Mouse (Mus musculus) spleen, adult 2 months (tissue): ENCODE measurements around the gene Slf2. TPM values are rescaled to one million over a fixed set of nuclear protein-coding genes. Genes with fewer than 3 reads are reported as not detected.

Experiments
- DNase-seq, 2 experiments: peaks; one replicate each; pipeline versions ENCODE4 v3.0.0 to v3.0.0-alpha.2; 2012 to 2021; ENCODE audit warnings: low spot score in 2 of 2, low read depth in 1 of 2
- H3K27ac ChIP-seq: fragments of 200-500 bp; 2 replicates; pipeline ENCODE4 v1.5.1; 2012; ENCODE audit warnings: low read length, inconsistent platforms; ENCODE audit not compliant: insufficient read depth
- H3K27me3 ChIP-seq: fragments of 200-500 bp; 2 replicates; pipeline ENCODE4 v1.6.1; 2012; ENCODE audit warnings: mild to moderate bottlenecking, moderate library complexity, low read length, inconsistent platforms; ENCODE audit not compliant: control insufficient read depth, insufficient read depth
- H3K36me3 ChIP-seq: fragments of 200-500 bp; 2 replicates; pipeline ENCODE4 v1.6.1; 2012; ENCODE audit warnings: mild to moderate bottlenecking, low read length, inconsistent platforms; ENCODE audit not compliant: control insufficient read depth, insufficient read depth
- H3K4me1 ChIP-seq: fragments of 200-500 bp; 2 replicates; pipeline ENCODE4 v1.6.1; 2011; ENCODE audit warnings: inconsistent platforms; ENCODE audit not compliant: control insufficient read depth, insufficient read depth, insufficient read length
- H3K4me3 ChIP-seq: fragments of 200-500 bp; 2 replicates; pipeline ENCODE4 v1.5.1; 2011; ENCODE audit warnings: mild to moderate bottlenecking, inconsistent platforms; ENCODE audit not compliant: insufficient read depth, insufficient read length; ENCODE audit errors: extremely low read depth
- CTCF ChIP-seq: fragments of 200-500 bp; IDR thresholded peaks from 2 replicates; pipeline ENCODE4 v1.5.1; 2011; ENCODE audit warnings: mild to moderate bottlenecking, inconsistent platforms; ENCODE audit not compliant: insufficient read depth, insufficient read length, insufficient replicate concordance; ENCODE audit errors: extremely low read depth
- POLR2A ChIP-seq: fragments of 200-500 bp; IDR thresholded peaks from 2 replicates; pipeline ENCODE4 v1.6.1; 2011; ENCODE audit warnings: low read depth, low read length, inconsistent platforms
- WGBS: fragments of 180-500 bp; shearing (Covaris S2); methylation state at CpG from one replicate; pipeline ENCODE4 v1.1.7; 2018; 5-methylcytosine and 5-hydroxymethylcytosine counted together
- polyA plus RNA-seq: library from polyadenylated mRNA; depleted of rRNA; stranded (reverse); fragments of >200 nt; gene quantifications from 2 replicates; pipeline ENCODE4 v1.2.3, GENCODE M21; 2012

Slf2 gene
- polyA plus RNA-seq, 1 experiment: 26.8 TPM

DNA sequence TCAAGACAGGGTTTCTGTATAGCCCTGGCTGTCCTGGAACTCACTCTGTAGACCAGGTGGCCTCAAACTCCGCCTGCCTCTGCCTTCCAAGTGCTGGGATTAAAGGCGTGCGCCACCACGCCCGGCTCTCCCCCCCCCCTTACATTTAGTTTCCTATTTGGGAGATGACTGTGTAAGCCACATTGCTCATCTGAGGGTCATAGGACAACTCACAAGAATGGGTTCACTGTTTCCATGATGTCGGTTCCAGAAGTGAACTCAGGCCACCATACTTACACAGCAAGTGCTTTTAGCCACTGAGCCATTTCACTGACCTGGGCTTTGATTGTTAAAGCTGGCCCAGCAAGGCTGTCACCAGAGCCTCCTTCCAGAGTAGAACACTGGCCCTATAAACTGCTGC lies 46.2 kb downstream of the Slf2 start:
- Histone ChIP-seq H3K4me1 (no peaks in the 10 kb centered on the region), H3K27ac (no peak overlapping the region), H3K36me3 (peaks cover 49% of the 10 kb centered on the region), H3K4me3 (no peak overlapping the region), H3K27me3 (no peaks in the 10 kb centered on the region)
- DNase-seq: no peak
- TF ChIP-seq POLR2A (no peak), CTCF (no peak)
- 91% methylated on average over 6 of the region's 6 CpGs for WGBS

DNA sequence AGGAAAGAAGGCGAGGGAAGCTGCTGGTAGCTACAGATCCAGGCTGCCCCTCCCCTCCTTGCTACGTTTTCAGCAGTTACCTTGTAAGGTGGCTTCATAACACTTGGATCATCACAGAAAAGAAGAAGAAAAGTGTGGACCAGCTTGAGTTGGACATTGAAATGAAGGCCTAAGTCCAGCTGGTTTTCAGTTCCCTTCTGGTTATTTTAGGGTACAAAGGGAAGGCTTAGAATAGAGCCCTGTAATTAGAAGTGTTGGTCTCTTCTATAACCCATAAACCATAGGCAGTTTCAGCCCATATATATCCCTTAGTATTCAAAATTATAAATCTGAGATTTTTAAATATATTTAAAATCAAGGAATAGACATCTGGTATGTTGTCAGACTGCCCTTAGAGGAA lies 49.8 kb downstream of the Slf2 start:
- H3K36me3 ChIP-seq: peaks cover 25% of the 10 kb centered on the region

DNA sequence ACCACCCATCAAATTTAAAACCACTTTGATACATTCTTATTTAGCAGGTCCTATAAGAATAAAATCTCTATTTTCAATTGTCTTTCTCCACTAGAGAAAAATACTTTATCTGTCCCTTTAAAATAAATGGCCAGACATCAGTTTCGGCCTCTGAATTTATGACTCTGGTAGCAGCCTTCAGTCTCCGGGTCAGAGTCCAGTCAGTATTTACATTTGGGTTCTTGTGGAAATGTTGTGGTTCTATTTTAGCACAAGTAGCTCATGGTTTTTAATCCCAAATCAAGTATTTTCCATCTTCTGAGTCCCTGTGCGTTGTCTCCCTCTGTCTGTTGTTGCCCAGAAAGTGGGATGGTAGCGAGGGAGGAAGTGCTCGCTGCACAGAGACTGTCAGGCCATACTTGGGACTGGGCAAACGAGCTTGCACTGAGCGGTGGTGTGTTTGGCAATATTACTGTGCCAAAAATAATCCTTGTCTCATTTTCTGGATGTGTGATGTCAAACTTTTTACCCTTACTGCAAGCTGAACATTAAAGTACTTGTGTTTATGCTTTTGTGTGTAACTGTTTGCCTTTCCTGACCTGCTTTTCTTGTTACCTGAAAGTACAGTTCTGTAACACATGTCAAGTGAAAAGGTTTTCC lies 51.6 kb downstream of the Slf2 start:
- no peak overlapping the region for H3K4me3 ChIP-seq
- H3K27me3 ChIP-seq: no peaks in the 10 kb centered on the region
- peaks cover 17% of the 10 kb centered on the region for H3K36me3 ChIP-seq
- no peaks in the 10 kb centered on the region for H3K4me1 ChIP-seq
- no peak overlapping the region for H3K27ac ChIP-seq
- TF ChIP-seq POLR2A (no peak), CTCF (no peak)
- no peak for DNase-seq
- 85% methylated on average over 7 of the region's 7 CpGs for WGBS

More for the DNA sequence above, 49.8 kb downstream of the Slf2 start:
- H3K4me1 ChIP-seq: no peaks in the 10 kb centered on the region
- TF ChIP-seq POLR2A: no peak
- no peak for TF ChIP-seq CTCF
- no peaks in the 10 kb centered on the region for H3K27me3 ChIP-seq
- H3K27ac ChIP-seq: no peak overlapping the region
- H3K4me3 ChIP-seq: no peak overlapping the region
- DNase-seq: no peak
- WGBS: 79% methylated on average over 2 of the region's 2 CpGs

DNA sequence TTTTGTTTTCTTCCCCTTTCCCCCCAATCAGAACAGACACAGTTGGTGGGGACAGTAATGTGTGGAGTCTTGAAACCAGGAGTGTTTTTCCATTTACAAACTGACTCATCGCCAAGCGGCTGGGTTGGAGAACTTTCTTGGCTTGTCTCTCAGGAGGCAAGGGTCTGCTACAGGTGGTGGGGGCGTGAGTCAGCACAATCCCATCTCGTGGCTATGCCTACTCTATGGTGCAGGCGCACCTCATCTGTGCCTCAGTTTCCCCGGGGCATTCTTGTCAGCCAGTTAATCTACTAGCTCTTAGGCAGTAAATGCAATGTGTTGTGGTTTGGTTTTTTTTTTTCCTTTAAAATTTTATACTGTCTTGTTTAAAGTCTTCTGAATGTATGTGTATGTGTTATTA lies 52.4 kb downstream of the Slf2 start:
- Histone ChIP-seq H3K4me3 (no peak overlapping the region), H3K27ac (no peak overlapping the region), H3K27me3 (no peaks in the 10 kb centered on the region), H3K4me1 (no peaks in the 10 kb centered on the region), H3K36me3 (peaks cover 12% of the 10 kb centered on the region)
- WGBS: 95% methylated on average over 6 of the region's 6 CpGs
- no peak for TF ChIP-seq POLR2A
- TF ChIP-seq CTCF: no peak
- DNase-seq: no peak

DNA sequence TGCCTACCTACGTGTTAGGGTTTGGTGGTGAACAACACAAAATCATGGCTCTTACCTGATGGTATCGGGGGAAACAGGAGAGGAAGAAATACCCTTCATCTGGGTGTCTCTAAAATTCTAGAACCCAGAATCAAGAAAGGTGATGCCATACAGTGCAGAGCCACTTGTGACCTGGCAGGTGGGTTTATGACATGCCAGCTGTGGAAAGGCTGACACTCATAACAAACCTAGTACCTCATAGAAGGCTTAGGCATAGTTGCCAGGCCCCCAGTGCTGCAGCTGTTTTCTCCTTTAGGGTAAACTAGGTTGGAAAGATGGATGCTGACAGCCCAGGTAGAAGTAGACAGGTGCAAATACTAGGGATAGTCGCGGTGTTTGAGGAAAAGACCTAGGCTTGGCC lies 53.5 kb downstream of the Slf2 start:
- 94% methylated on average over 4 of the region's 4 CpGs for WGBS
- Histone ChIP-seq H3K27ac (no peak overlapping the region), H3K4me1 (peaks cover 4% of the 10 kb centered on the region; the same call in 1 of the 2 replicates), H3K36me3 (peaks cover 7% of the 10 kb centered on the region), H3K27me3 (peaks cover 6% of the 10 kb centered on the region), H3K4me3 (no peak overlapping the region)
- DNase-seq: no peak
- TF ChIP-seq POLR2A: no peak
- no peak for TF ChIP-seq CTCF

DNA sequence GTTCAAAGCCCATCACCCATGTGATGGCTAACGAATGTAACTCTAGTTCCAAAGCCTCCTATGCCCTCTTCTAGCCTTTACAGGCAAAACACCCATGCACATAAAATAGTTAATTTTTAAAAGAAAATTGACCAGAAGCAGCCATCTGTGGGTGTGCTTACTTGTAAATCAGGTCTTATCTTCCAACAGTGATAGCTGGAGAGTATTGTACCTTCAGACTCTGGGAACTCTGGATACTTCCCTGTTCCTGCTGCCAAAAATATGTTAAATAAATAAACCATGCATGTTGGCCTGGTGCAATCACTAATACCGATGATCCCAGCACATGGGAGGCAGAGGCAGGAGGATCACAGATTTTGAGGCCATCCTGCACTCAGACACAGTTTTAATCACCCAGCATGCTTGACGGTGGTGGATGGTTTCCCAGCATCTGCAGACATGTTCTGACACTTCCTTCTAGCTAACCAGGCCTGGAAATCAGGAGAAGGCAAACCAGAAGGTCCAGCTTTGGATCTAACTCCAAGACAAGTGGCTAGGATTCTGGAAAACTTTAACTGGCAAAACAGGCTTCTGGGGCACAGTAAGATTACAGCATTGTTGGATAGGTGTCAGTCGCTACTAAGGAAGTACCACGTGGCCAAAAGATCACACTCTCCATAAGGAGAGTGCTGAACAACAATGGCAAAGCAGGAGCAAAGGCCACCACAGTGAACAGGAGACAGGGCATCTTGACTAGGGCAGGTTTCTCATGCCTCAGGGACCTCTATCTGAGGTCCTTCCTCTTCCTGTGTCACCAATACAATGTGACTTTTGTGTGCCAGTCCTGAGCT lies 54.4 kb downstream of the Slf2 start:
- Histone ChIP-seq H3K27ac (no peak overlapping the region), H3K4me1 (peaks cover 4% of the 10 kb centered on the region; the same call in 1 of the 2 replicates), H3K4me3 (no peak overlapping the region), H3K27me3 (peaks cover 12% of the 10 kb centered on the region), H3K36me3 (peaks cover 7% of the 10 kb centered on the region)
- TF ChIP-seq POLR2A: no peak
- no peak for TF ChIP-seq CTCF
- WGBS: 67% methylated on average over 5 of the region's 5 CpGs
- no peak for DNase-seq

DNA sequence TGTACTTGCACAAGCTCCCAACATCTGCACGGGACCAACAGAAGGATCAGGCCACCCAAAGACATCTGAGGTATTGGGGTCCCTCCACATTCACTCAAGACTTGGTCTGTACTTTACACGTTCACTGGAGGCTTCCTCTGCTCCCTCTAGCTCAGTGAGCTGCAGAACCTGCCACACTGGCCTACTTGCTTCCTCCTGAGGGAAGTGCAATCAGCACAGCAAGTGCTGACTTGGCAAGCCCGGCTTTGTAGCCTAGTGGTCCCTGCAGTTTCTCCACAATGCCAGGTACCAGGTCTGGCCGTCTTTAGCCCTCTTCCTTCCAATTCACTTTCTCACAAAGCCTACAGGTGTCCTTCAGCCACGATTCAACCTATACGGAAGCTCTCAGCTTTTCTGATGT lies 56.1 kb downstream of the Slf2 start:
- TF ChIP-seq POLR2A (no peak), CTCF (no peak)
- H3K27ac ChIP-seq: no peak overlapping the region
- H3K36me3 ChIP-seq: peaks cover under 1% of the 10 kb centered on the region
- peaks cover 12% of the 10 kb centered on the region for H3K27me3 ChIP-seq
- no peak for DNase-seq
- peaks cover 4% of the 10 kb centered on the region; the same call in 1 of the 2 replicates for H3K4me1 ChIP-seq
- 71% methylated on average over 6 of the region's 6 CpGs for WGBS
- no peak overlapping the region for H3K4me3 ChIP-seq
